Mouse (Mus musculus): ENCODE data around the gene 2810006K23Rik.

GRCm38 (mm10) chr5:124365754-124366153 is 37.9 kb downstream of the 2810006K23Rik start:
- TF ChIP-seq CTCF (IDR thresholded peaks at IDR 0.05; ENCODE audit: extremely low read depth, insufficient read length, insufficient replicate concordance, low read depth, low read length) (no peak), POLR2A (IDR thresholded peaks at IDR 0.05; ENCODE audit: low read depth, low read length) (no peak)
